Mouse (Mus musculus): ENCODE measurements around the gene Rc3h2.

Gene Rc3h2

GRCm38 (mm10) chr2:37422306-37423304 lies at the start of gene Rc3h2:
Rc3h2 (minus strand) TSS chr2:37422903.
- peak; percentile 98 for DNase-seq (ENCODE audit: low spot score)

- no peak for DNase-seq (ENCODE audit: low spot score)
Measured at GRCm38 (mm10) chr2:37466266-37466665, 43.6 kb upstream of the Rc3h2 start.

GRCm38 (mm10) chr2:37460707-37461106 lies 38.0 kb upstream of the Rc3h2 start:
- no peak for DNase-seq (ENCODE audit: low spot score)

GRCm38 (mm10) chr2:37452376-37452760 lies 29.7 kb upstream of the Rc3h2 start:
- no peak for DNase-seq (ENCODE audit: low spot score)

- DNase-seq (ENCODE audit: low spot score), result peak; percentile 95
Measured at GRCm38 (mm10) chr2:37451667-37452375, 29.1 kb upstream of the Rc3h2 start.

GRCm38 (mm10) chr2:37442611-37443591 lies 20.2 kb upstream of the Rc3h2 start, which contains the start of the genes Zbtb26, Zbtb6 and Rabgap1:
Zbtb26 (minus strand) TSS chr2:37443135.
Zbtb6 (minus strand) TSS chr2:37443171.
Rabgap1 (plus strand) TSS chr2:37443279.
- DNase-seq (ENCODE audit: low spot score), result peak; percentile 98

GRCm38 (mm10) chr2:37431609-37432008 lies 8.9 kb upstream of the Rc3h2 start:
- peak; percentile 39 for DNase-seq (ENCODE audit: low spot score)

GRCm38 (mm10) chr2:37430593-37431464 lies 8.1 kb upstream of the Rc3h2 start:
- peak; percentile 91 for DNase-seq (ENCODE audit: low spot score)

- no peak for DNase-seq (ENCODE audit: low spot score)
Measured at GRCm38 (mm10) chr2:37423671-37424070, 968 bp upstream of the Rc3h2 start.

GRCm38 (mm10) chr2:37421903-37422302 lies 800 bp downstream of the Rc3h2 start:
- DNase-seq (ENCODE audit: low spot score), result no peak

GRCm38 (mm10) chr2:37395539-37395938 lies 27.2 kb downstream of the Rc3h2 start:
- no peak for DNase-seq (ENCODE audit: low spot score)

GRCm38 (mm10) chr2:37382921-37383320 lies 39.8 kb downstream of the Rc3h2 start:
- no peak for DNase-seq (ENCODE audit: low spot score)

GRCm38 (mm10) chr2:37380189-37380588 lies 42.5 kb downstream of the Rc3h2 start:
- DNase-seq (ENCODE audit: low spot score), result peak; percentile 70

GRCm38 (mm10) chr2:37376018-37376417 lies 46.7 kb downstream of the Rc3h2 start:
- DNase-seq (ENCODE audit: low spot score), result no peak

GRCm38 (mm10) chr2:37370651-37371050 lies 52.1 kb downstream of the Rc3h2 start:
- no peak for DNase-seq (ENCODE audit: low spot score)

GRCm38 (mm10) chr2:37359908-37360307 lies 62.8 kb downstream of the Rc3h2 start:
- DNase-seq (ENCODE audit: low spot score), result no peak

GRCm38 (mm10) chr2:37358633-37359540 lies 63.8 kb downstream of the Rc3h2 start, which contains the start of gene Pdcl:
Pdcl (minus strand) TSS chr2:37359332.
- peak; percentile 96 for DNase-seq (ENCODE audit: low spot score)

- no peak for DNase-seq (ENCODE audit: low spot score)
Measured at GRCm38 (mm10) chr2:37355571-37355970, 67.1 kb downstream of the Rc3h2 start.

- no peak for DNase-seq (ENCODE audit: low spot score)
Measured at GRCm38 (mm10) chr2:37351671-37352070, 71.0 kb downstream of the Rc3h2 start.

All from embryo, embryonic 10 days (tissue).